Mouse (Mus musculus) embryonic fibroblast, embryonic 13.5 days (primary cell): ENCODE data around the gene A030005K14Rik.

Source experiments
- CTCF ChIP-seq: IDR thresholded peaks from 2 replicates; pipeline ENCODE4 v1.5.1; 2011; ENCODE audit warnings: mild to moderate bottlenecking, control low read depth, low read length, moderate library complexity, borderline replicate concordance; ENCODE audit not compliant: insufficient read depth
- POLR2A ChIP-seq: IDR thresholded peaks from 2 replicates; pipeline ENCODE4 v1.6.1; 2011; ENCODE audit warnings: low read depth, mild to moderate bottlenecking, control low read depth, low read length, moderate library complexity

- TF ChIP-seq CTCF (no peak), POLR2A (no peak)
Measured at GRCm38 (mm10) chr1:83066577-83066976, 7.4 kb upstream of the A030005K14Rik start.
